Mouse (Mus musculus): ENCODE measurements at regions not wholly inside any gene's neighbourhood (a gene's known extent, or its start where the extent isn't known, plus 50 kb on each side); places are given as distances from the start of the nearest gene placed in this dataset.

DNA sequence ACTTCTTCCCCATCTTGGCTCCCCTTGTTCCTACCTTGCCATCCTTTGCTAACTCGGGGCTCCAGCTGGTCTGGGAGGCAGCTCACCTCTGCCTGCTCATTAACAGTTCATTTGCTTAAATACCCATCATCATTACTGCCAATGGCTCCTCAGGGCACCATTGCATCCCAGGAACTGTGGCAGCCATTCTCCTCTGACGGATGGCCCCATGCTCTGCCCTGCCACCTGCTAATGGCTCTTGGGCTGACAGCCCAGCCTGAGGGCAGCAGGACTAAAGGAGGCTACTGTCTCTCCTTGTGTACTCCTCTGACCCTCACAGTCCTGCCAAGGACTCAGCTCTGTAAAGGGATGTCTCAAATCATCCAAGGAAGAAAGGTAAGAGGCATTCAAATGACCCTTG is 398.7 kb downstream of the Insc start:
- TF ChIP-seq CTCF (IDR thresholded peaks at IDR 0.05; ENCODE audit: borderline replicate concordance, insufficient read depth, low read depth, low read length) (no peak), POLR2A (IDR thresholded peaks at IDR 0.05; ENCODE audit: borderline replicate concordance, insufficient read depth, low read length) (no peak)

Measured in cerebellum, adult 2 months (tissue).